Mouse (Mus musculus) heart, adult 18-20 months (tissue): ENCODE measurements around the gene Ralgapa2. TPM values are rescaled to one million over a fixed set of nuclear protein-coding genes. Genes with fewer than 3 reads are reported as not detected.
A peak's percentile ranks its signal among the peaks of the same experiment; 100 is the strongest.

ENCODE experiments used
- DNase-seq, 2 experiments: peaks; one replicate each; pipeline ENCODE4 v3.0.0; 2021 to 2022; ENCODE audit warnings: mixed read lengths in 1 of 2
- total RNA-seq, 2 experiments: library from RNA; stranded (reverse); gene quantifications; 2 replicates each; pipeline ENCODE4 v1.2.3; 2021

Ralgapa2 gene
- total RNA-seq, 2 experiments from 2014 or later, result 38.7 to 41.1 TPM

DNA sequence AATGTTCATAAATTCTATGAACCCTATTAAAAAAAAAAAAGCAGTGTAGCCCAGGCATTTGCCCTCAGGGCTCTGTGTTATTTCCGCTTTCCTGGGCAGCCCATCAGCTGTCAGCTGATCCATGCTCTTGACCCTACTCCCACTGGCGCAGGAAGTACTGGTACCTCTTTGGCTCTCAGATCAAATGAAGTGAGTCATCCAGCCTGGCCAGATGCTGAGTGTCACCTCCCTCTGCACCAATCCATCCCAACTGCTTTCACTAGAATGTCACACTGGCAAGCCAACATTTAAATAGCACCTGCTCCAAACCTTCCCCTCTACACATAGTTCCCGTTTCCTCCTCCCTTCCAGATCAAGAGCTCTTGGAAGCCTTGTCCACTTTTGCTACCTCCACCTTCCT lies 84.8 kb downstream of the Ralgapa2 start:
- DNase-seq, result peak; percentile 26 to 49

DNA sequence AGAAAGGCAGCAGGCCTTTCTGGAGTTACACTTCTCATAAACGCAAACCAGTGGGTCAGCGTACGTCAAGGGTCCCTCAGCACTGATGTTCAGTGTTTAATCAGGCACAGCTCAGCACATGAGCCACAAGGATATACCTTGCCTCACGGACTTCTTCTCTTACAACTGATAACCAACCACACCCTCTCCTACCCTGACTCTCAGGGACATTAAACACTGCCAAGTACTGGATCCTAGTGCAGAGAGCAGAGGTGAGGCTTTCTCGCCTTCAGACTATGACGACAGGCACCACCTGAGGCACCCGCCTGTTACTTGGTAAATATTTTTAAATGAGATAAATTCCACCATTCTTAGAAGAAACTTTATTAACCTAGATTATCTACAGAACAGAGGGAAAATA lies 85.8 kb downstream of the Ralgapa2 start:
- no peak for DNase-seq

DNA sequence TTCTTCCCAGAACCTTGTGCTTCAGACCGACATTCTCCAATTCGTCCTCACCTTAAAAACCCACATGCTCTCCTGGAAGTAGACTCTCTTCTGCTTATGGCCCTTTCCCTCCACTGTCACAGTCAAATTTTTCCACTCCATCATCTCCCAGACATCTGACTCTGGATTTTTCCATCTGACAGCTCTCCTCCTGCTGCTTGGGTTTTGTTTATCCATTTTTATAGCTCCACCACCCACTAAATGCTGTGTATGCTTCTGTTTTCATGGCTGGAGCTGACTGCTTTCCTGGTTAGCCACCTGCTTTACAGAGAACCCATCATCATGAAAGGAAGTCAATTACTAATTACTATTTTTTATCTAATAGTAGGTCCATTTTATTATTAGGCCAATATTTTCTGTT lies 86.9 kb downstream of the Ralgapa2 start:
- no peak for DNase-seq

DNA sequence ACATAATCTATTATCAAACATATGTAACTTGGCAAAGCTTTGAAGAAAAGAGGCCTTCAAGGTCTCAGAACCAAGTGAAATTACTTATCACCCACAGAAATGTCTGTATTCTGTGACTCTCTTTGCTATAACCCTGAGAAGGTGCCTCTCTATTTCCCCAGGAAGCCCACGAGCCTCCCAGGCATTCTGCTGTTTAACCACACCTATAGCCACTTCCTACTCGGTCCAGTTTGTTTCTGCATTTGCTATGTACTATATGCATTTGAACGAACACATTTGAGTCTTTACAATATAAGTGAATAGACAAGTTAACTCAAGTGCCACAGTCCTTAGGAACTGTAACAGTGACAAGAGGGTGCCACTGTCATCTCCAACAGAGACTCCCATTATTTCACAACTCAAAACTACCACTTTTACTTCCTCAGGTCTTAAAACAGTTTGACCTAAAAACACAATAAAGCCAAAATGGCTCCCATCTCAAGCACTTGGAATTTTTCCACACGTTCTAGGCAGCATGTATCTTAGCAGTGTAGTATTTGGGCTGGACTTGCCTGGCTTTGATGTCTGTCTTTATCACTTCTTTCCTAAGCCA lies 88.3 kb downstream of the Ralgapa2 start:
- DNase-seq, result no peak

DNA sequence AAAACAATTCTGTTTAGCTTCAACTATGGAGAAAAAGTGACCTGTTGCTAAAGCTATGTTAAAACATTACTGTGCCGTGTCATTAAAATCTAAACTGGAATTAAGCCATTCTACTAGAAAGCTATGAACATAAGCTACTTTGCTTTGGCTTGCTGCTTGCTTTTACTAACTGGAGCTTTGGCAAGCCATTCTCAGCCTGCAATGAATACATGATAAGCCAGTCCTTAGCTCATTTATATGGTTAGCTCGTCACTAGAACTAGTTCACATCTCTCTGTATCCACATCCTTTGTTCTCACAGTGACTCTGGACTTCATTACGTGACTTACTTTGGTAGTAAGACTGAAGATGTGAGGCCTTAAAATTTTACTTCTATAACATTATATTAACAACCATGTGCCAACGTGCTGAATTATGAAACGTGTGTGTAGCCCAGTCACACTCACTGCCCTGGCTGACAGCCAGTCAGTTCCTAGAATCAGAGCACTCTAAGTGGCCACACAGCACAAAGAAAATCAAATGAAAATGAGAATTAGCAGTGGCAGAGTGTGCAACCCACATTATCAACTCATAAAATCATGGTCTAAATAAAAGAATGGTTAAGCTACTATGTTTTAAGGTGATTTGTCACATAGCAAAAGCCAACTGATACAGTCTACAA lies 89.0 kb downstream of the Ralgapa2 start:
- DNase-seq, result no peak

DNA sequence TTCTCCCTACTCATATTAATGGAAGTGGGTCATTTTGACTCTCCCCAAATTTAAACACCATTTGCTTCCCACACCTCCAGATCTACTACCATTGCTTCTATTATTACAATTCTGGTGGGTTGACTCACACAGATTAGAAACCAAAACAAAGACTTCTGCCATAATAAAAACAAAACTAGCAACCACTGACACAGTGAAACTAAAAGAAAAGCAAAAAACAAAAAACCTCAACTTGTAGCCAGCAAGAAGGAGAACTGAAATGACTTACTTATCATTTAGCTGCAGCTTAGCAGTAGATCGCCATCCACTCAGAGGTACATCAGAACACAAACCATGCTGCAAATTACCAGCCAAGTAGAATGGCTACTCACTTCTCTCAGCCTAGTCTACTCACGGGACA lies 95.9 kb downstream of the Ralgapa2 start:
- DNase-seq, result no peak

DNA sequence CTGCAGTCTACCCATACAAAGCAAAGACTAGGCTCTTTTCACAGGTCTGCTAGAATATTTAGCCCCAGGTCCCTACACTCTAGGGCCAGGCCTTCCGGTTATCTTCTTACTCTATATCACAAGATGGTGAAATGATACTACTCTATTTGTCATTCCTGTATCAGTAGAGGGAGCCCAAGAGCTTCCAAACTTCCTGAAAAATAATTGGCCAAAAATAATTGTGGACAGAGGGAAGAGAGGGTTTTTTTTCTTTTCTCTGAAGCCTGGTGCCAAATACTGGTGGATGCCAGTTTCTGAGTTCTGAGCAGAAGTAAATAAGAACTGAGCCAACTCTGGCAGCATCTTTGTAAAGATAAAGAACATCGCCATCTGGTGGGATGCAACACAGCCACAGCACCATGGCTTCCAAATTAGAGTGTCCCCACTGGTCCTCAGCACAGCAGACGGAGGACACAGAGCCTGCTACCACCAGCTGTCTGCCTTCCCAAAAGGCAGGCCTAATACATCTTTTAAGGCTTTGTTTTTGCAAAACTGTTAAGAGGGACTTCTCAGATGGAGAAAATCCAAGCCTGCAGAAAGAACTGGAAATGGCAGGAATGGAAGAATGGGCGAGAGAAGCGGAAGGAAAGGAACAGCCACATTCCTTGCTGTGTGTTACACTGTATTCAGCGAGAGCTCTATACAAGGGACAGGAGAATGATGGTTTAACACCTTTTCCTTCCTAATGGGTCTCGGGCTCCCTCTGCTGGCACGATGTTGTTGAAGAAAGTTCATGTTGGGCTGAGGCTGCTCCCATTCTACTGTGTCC lies 97.5 kb downstream of the Ralgapa2 start:
- DNase-seq, result peak; percentile 51 to 89

DNA sequence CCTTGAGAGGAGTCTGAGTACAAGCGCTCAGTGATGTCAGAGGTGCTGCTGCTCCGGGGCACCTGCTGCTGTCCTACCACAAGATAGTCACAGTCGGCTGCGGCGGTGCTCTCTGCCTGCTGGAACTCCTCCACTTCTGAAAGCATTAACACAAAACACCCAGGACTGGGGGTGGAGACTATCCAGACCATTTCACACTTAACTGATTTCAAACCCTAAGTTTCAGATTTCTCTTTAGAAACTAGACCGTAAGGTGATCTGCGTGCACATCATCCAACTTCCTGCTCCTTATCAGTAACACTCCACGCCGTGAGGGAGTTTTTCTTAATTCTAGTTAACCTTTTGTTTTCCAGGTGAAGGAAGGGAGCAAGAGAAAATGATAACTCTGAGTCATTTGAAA lies 99.4 kb downstream of the Ralgapa2 start:
- no peak for DNase-seq

DNA sequence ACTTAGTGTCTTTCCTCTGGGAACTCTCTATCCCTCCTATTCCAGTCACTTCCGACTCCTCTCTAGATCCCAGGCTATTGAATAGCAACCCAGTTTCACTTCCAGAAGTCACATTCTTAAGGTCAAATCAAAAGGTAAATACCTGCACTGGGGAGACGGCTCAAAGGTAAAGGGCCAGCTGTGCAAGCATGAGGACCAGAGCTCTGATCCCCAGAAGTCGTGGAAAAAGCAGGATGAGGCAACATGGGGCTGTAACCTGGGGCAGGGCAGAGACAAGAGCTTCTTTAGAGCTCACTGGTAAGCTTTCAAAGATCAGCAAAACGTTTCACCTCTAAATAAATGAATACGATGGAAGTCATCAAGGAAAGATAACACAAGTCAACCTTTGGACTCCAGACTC lies 100.2 kb downstream of the Ralgapa2 start:
- DNase-seq, result no peak

DNA sequence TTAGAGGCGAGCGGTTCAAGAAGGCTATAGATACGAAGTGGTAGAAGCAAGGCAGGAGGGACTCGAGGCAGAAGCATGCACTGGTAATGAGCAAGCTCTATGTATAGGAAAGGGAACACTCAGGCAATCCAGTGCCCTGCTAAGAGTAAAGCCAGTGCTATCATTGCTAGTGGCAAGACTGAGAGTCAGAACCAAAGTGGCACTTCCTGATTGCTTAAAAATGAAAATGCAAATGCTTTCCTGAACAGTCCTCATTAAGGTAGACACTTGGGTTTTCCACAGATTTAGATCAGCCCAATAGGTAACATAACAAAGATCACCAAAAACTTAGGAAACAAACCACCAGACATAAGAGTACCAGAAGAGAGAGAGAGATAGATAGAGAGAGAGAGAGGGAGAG lies 105.1 kb downstream of the Ralgapa2 start:
- DNase-seq, result no peak

DNA sequence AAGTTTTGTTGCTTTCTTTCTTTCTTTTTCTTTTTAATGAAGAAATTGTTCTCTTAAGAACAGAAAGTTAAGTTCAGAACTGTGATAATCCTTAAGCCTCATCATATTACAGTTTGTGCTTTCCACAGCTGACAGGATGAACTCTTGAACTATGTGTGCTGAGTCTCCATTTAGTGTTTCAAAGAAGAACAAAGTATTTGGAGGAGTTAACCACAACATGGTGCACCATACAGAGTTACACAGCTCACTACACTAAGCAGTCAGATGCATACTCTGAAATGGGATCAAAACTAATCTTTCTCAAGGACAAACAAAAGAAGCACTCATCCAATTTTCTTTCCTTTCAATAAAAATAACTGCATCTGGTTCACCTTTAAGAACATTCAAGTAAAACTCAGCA lies 110.6 kb downstream of the Ralgapa2 start:
- DNase-seq, result no peak

DNA sequence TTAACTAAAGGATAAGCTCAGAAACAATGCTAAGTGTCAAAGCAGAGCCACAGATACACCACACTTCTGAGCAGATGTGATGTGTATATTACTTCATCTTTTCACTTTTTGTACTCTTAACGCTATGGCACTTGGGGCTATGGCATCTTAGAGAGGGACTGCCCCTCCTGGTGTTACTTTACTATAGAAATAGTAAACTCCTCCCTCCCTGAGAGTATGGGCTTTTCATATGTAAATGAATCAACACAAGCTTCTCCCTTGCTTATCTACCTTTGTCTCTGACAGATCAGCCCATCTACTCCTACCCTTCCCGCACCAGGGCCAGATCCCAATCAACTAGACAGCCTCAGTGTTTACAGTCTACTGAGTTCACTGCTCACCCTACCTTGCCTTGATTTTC lies 111.4 kb downstream of the Ralgapa2 start:
- no peak for DNase-seq

DNA sequence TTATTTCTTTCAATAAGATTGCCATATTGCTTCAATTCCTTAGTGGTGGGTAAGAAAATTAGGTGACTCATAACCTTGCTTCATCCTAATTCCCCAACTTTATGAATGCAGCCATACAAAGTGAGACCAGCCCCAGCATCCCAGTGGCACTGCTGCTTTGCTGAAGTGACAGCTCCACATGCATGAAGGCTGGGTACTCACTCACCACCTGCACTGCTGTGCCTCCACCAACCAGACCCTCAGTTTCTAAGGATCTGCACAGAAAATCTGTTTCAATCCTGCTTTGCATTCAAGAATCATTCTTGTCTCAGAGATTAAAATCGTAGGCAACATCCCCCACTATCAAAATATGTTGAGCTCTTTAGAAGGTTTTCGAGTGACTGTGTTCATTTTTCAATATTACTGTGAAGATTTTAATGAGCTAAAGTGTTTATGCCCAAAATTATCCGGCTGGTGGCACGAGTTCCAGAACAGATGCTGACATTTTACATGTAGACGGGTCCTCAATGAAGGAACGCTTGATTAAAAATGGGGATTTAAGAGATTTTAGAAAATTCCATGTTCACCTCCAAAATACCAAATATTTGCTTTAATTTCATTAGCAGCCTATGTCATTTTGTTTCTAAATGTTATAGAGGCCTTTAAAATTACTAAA lies 113.8 kb downstream of the Ralgapa2 start:
- DNase-seq, result no peak

DNA sequence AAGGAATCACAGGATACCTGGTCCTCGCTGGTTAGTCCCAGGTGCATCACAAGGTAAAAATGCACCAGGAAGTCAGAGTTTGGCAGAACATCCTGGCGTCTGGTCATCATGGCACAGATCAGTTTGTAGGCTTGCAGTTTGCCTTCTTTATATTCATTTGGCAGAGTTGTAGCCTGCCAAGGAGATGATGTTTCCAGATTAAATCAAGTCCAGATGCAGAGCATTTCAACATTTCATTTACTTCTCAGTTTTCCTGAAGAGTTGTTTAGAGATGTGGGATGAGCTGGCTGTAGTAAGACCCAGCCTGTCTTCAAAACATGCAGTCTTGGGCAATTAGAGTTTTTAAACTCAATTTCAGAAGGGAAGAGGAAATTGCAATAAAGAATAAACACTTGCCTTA lies 124.9 kb downstream of the Ralgapa2 start:
- no peak for DNase-seq

DNA sequence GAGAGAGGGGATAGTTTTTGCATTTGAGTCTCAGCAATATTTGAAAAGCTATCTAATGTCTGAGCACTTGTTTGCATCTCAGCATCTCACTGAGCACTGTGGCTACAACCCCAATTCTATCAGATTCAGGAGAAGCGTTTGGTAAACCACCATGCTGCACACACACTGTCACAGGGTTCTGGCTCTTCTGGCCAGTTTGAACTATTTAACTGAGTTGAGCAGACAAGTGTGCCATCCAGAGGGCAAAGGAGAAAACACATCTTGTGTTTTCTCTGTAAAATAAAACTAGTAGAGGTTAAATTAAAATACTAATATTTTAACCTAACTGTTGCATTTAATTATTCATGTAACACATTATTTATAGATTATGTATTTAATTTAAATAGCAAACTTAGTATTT lies 127.6 kb downstream of the Ralgapa2 start:
- no peak for DNase-seq

DNA sequence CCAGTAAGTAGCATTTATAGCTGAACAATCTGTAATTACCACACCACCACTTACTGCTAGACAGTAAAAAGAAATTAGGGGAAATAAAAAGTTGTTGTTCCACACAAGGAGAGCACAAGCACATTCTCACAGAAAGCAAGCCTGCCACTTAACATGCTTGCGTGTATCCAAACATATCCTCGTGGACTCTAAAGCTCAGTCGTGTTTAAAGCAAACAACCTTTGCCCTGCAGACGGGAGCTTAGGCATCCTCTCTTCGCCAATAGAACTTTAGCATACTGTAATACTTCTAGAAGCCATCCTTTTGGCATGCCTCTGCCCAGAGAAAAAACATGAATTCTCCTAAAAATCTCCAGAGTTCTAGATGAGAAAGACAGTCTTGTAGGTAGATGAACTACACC lies 135.9 kb downstream of the Ralgapa2 start:
- DNase-seq, result no peak

DNA sequence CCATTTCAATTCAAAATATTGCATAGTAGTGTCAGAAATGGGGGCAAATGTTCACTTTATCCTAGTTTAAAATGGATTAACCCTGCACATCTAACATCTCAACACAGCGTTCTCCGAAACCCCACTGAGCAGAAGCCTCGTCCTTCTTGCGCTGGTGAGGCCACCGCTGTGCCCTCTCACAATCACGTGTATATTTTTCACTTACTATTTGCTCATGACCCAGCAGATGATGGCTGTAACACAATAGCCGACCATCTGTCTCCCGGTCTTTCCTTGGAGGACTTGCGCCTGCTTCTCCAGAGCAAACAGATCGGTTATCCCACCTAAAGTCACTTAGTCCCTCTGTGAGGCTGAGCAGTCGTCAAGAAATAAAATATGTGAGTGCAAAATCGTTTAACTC lies 146.0 kb downstream of the Ralgapa2 start:
- DNase-seq, result no peak

DNA sequence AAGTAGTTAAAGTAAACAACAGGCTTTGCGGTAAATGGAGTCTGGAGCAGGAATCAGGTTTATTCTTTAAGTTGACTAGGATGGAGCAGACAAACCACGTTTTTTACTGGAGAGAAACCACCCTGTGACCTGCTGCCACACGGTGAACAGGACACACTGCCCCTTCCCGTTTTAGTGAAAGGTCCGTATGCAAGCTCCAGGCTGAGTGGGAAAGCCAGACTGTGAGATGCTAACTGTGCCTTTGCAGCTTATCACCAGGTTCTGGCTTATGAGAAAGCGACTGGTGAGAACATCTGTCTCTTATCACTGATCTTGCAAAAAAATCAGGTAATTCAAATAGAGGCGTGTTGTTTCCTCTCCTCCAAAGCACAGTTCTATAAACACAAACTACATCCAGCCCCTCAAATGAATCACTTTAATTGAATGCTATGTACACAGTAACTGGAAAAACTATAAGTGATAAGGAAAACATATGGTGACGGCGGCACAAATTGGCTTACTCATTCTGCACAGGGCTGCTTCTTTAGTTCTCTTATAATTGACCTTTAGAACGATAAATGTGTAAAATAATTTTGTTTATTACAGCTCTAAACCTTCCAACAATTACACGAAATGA lies 146.7 kb downstream of the Ralgapa2 start:
- no peak for DNase-seq

DNA sequence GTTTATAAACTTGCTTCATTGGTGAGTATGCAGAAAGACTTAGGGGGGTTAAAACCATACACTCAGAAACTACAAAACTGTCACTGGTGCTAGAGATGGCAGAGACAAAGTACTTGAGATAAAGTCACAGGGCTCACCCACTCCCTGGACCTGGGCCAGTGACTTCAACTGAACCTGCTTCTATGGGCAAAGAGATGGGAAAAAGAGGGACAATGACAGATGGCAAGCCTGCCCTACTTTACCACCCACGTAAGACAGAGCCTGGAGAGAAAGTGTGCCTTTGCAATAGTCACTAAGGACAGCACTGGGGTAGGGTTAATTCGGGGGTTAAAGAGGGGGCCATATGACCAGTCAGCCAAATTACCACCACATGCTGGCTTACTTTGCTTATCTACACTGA lies 148.7 kb downstream of the Ralgapa2 start:
- DNase-seq, result no peak

DNA sequence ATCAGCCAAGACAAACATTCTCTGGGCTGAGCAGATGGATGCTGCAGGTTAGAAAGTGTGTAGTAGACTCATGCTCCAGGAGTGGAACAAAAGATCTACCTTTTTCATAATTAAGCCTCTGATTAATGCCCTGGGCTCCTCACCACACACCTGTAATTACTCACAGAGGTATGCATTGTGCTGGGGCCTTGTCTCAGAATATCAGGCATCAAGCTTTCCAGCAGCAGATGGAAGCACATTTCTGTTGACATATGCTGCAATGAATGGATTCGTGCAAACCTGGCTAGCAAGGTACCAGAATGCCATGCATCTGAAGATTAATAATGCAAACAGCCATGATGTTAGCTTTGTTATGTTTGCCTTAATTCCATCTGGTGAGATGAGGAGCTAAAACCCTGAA lies 149.2 kb downstream of the Ralgapa2 start:
- DNase-seq, result no peak

DNA sequence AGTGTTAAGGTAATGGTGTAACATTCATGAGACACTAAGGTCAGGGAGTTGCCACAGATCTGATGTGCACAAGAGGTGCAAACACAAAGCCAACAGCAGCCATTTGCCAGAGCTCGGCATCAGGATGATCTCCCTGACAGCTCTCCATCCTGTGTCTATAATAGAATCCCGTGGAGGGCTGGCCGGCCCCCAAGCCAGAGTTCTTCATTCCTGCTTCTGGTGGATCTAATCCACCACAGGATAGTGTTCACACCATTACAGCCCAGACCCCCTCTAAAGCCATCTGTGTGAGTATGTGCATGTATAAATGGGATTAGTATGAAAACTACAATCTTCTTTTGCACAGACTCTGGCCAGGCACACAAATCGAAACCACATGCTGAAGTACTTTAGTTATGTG lies 150.2 kb downstream of the Ralgapa2 start:
- DNase-seq, result no peak

DNA sequence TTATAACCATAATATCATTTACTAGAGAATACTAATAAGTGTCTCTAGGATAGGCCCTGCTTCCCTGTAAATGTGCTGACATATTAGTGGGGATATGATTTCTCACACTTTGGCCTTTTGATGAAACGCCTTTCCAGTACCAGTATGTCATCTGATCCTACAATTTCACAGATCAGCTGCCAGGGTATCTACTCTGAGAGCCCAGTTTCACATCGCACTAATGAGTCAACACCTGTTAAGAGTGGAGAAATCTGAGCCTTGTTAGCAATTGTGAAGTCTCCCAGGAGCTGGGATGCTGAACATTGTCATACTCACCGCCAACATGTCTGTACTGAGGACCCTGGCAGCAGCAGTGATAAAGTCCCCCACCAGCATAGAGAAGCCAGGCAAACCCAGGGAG lies 151.1 kb downstream of the Ralgapa2 start:
- DNase-seq, result no peak

DNA sequence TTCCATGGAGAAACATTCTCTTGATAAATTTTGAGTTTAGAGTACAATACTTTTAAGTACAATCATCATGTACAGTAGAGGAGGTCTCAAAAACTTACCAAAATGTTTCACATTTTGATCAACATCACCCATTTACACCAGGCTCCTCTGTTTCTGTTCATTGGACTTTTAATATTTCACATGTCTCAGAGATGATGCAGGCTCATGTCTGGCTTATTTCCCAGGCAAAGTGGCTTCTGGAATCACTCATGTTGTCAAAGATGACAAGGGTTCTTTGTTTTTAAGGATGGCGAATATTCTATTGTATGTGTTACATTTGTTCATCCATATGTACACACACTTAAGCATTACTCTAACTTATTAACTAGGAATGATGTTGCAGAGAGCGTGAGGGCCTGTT lies 152.5 kb downstream of the Ralgapa2 start:
- DNase-seq, result no peak
